ENCODE assay signal across 8 mouse cellular contexts in genomic region chr4:136071178-136071714, GRCm38 (mm10). TPM values are rescaled to one million over a fixed set of nuclear protein-coding genes. Genes with fewer than 3 reads are reported as not detected.
DNase-seq lines count a peak whose midpoint lies in the region; ATAC-seq and TF ChIP-seq lines count a peak whose summit lies in the region.

No protein-coding gene starts in this region.

- no peak overlapping the region for H3K27ac ChIP-seq in ES-Bruce4 (ENCODE audit: insufficient read depth, low read length)
- H3K27ac ChIP-seq in forebrain, embryonic 12.5 days = no peak overlapping the region
- H3K27ac ChIP-seq in heart, postnatal 0 days (ENCODE audit: low read depth) = peak overlapping the region; percentile 3; the same call in 1 of the 2 replicates
- no peak overlapping the region for H3K27ac ChIP-seq in liver, postnatal 0 days (ENCODE audit: low read depth)
- no peak overlapping the region for H3K27ac ChIP-seq in neural tube, embryonic 13.5 days (replicated peaks)
- no peak overlapping the region for H3K27ac ChIP-seq in testis, adult 2 months (ENCODE audit: control insufficient read depth, insufficient read depth, low read depth, low read length)

- DNase-seq in c-Kit-positive CD71-positive TER-119-positive erythroid progenitor cells, embryonic 14.5 days (ENCODE audit: low spot score) = peak; percentile 75
- peak; percentile 63 for DNase-seq in heart, postnatal 0 days (ENCODE audit: low spot score)
- DNase-seq in kidney, postnatal 36 days = peak; percentile 80 to 91
- DNase-seq in liver, postnatal 0 days = peak; percentile 84

- H3K4me2 ChIP-seq in forebrain, embryonic 12.5 days = no peak overlapping the region
- H3K4me2 ChIP-seq in heart, postnatal 0 days (ENCODE audit: low read depth, low read length) = peak overlapping the region; percentile 28; the same call in 1 of the 2 replicates
- H3K4me2 ChIP-seq in liver, postnatal 0 days (ENCODE audit: low read depth, low read length) = no peak overlapping the region
- H3K4me2 ChIP-seq in neural tube, embryonic 13.5 days = peak overlapping the region; percentile 29

- H3K4me3 ChIP-seq in ES-Bruce4 (ENCODE audit: low read depth, low read length) = peak overlapping the region; percentile 42
- H3K4me3 ChIP-seq in forebrain, embryonic 12.5 days (replicated peaks) = no peak overlapping the region
- no peak overlapping the region for H3K4me3 ChIP-seq in heart, postnatal 0 days (ENCODE audit: low read depth, low read length)
- no peak overlapping the region for H3K4me3 ChIP-seq in liver, postnatal 0 days (ENCODE audit: low read depth, low read length)
- H3K4me3 ChIP-seq in neural tube, embryonic 13.5 days = no peak overlapping the region
- H3K4me3 ChIP-seq in testis, adult 2 months (ENCODE audit: control insufficient read depth, low read depth, low read length) = peak overlapping the region; percentile 57

- no peaks in the 10 kb centered on the region for H3K4me1 ChIP-seq in ES-Bruce4 (ENCODE audit: control insufficient read depth, insufficient read depth, low read length)
- peaks cover 18% of the 10 kb centered on the region for H3K4me1 ChIP-seq in forebrain, embryonic 12.5 days
- H3K4me1 ChIP-seq in heart, postnatal 0 days (ENCODE audit: control insufficient read depth, insufficient read depth) = peaks cover 10% of the 10 kb centered on the region; the same call in 1 of the 2 replicates
- H3K4me1 ChIP-seq in liver, postnatal 0 days (ENCODE audit: insufficient read depth) = peaks cover 10% of the 10 kb centered on the region
- peaks cover 8% of the 10 kb centered on the region for H3K4me1 ChIP-seq in neural tube, embryonic 13.5 days (replicated peaks)
- H3K4me1 ChIP-seq in testis, adult 2 months (ENCODE audit: control insufficient read depth, insufficient read depth, low read length) = peaks cover 9% of the 10 kb centered on the region

- WGBS in forebrain, embryonic 12.5 days = 4% methylated on average over 15 of the region's 15 CpGs
- WGBS in heart, postnatal 0 days = 4% methylated on average over 15 of the region's 15 CpGs
- 5% methylated on average over 15 of the region's 15 CpGs for WGBS in liver, postnatal 0 days (ENCODE audit: insufficient replicate concordance)
- 3% methylated on average over 15 of the region's 15 CpGs for WGBS in neural tube, embryonic 13.5 days

- H3K36me3 ChIP-seq in ES-Bruce4 (ENCODE audit: control insufficient read depth, insufficient read depth, low read length, poor library complexity, severe bottlenecking) = no peaks in the 10 kb centered on the region
- no peaks in the 10 kb centered on the region for H3K36me3 ChIP-seq in forebrain, embryonic 12.5 days (replicated peaks)
- no peaks in the 10 kb centered on the region for H3K36me3 ChIP-seq in heart, postnatal 0 days (replicated peaks; ENCODE audit: control insufficient read depth, insufficient read depth, low read length)
- no peaks in the 10 kb centered on the region for H3K36me3 ChIP-seq in liver, postnatal 0 days (replicated peaks; ENCODE audit: insufficient read depth, low read length)
- H3K36me3 ChIP-seq in neural tube, embryonic 13.5 days = no peaks in the 10 kb centered on the region
- H3K36me3 ChIP-seq in testis, adult 2 months (ENCODE audit: control insufficient read depth, insufficient read depth, low read length) = no peaks in the 10 kb centered on the region

- H3K27me3 ChIP-seq in ES-Bruce4 (ENCODE audit: control insufficient read depth, insufficient read depth, low read length, poor library complexity, severe bottlenecking) = no peaks in the 10 kb centered on the region
- H3K27me3 ChIP-seq in forebrain, embryonic 12.5 days = peaks cover 11% of the 10 kb centered on the region
- H3K27me3 ChIP-seq in heart, postnatal 0 days (ENCODE audit: control insufficient read depth, insufficient read depth, low read length) = peaks cover 5% of the 10 kb centered on the region; the same call in 1 of the 2 replicates
- H3K27me3 ChIP-seq in liver, postnatal 0 days (ENCODE audit: insufficient read depth, low read length) = peaks cover 12% of the 10 kb centered on the region
- H3K27me3 ChIP-seq in neural tube, embryonic 13.5 days = no peaks in the 10 kb centered on the region; the same call in 1 of the 2 replicates
- no peaks in the 10 kb centered on the region for H3K27me3 ChIP-seq in testis, adult 2 months (ENCODE audit: control insufficient read depth, insufficient read depth, low read length)

- no peak for TF ChIP-seq POLR2A in ES-Bruce4 (IDR thresholded peaks at IDR 0.05; ENCODE audit: insufficient read depth, low read length)
- TF ChIP-seq POLR2A in testis, adult 2 months (IDR thresholded peaks at IDR 0.05; ENCODE audit: control insufficient read depth, low read depth, low read length) = no peak

- no peak overlapping the region for H3K9ac ChIP-seq in ES-Bruce4 (ENCODE audit: low read depth, poor library complexity, severe bottlenecking)
- H3K9ac ChIP-seq in forebrain, embryonic 12.5 days = no peak overlapping the region
- no peak overlapping the region for H3K9ac ChIP-seq in heart, postnatal 0 days (replicated peaks; ENCODE audit: low read depth, low read length)
- H3K9ac ChIP-seq in liver, postnatal 0 days (replicated peaks) = no peak overlapping the region
- no peak overlapping the region for H3K9ac ChIP-seq in neural tube, embryonic 13.5 days

- no peaks in the 10 kb centered on the region for H3K9me3 ChIP-seq in ES-Bruce4 (replicated peaks; ENCODE audit: control insufficient read depth, insufficient read depth, low read length, poor library complexity, severe bottlenecking)
- H3K9me3 ChIP-seq in forebrain, embryonic 12.5 days = no peaks in the 10 kb centered on the region
- no peaks in the 10 kb centered on the region for H3K9me3 ChIP-seq in heart, postnatal 0 days (replicated peaks; ENCODE audit: control insufficient read depth, low read length)
- H3K9me3 ChIP-seq in liver, postnatal 0 days (ENCODE audit: low read length) = no peaks in the 10 kb centered on the region
- no peaks in the 10 kb centered on the region for H3K9me3 ChIP-seq in neural tube, embryonic 13.5 days

- peak; percentile 93 for TF ChIP-seq CTCF in ES-Bruce4 (IDR thresholded peaks at IDR 0.05; ENCODE audit: low read depth, low read length)
- peak; percentile 92 for TF ChIP-seq CTCF in heart, postnatal 0 days (IDR thresholded peaks at IDR 0.05; ENCODE audit: low read depth)
- peak; percentile 98 for TF ChIP-seq CTCF in liver, postnatal 0 days (IDR thresholded peaks at IDR 0.05; ENCODE audit: low read depth)
- TF ChIP-seq CTCF in testis, adult 2 months (IDR thresholded peaks at IDR 0.05; ENCODE audit: control insufficient read depth, insufficient read depth, insufficient replicate concordance, low read depth, low read length) = peak; percentile 99

- TF ChIP-seq EP300 in ES-Bruce4 (IDR thresholded peaks at IDR 0.05; ENCODE audit: insufficient read depth, low read depth, low read length) = 0 out of 2 replicates have a peak, but pooled peaks have one; percentile 5
- no peak for TF ChIP-seq EP300 in heart, postnatal 0 days (IDR thresholded peaks at IDR 0.05; ENCODE audit: low read depth)
- no peak for TF ChIP-seq EP300 in liver, postnatal 0 days (IDR thresholded peaks at IDR 0.05; ENCODE audit: low read depth)

- ATAC-seq in forebrain, embryonic 12.5 days (ENCODE audit: low FRiP score) = peak; percentile 49; the same call in 1 of the 2 replicates
- ATAC-seq in heart, postnatal 0 days (ENCODE audit: insufficient read depth, low read depth) = peak; percentile 72
- ATAC-seq in liver, postnatal 0 days = peak; percentile 66
- ATAC-seq in neural tube, embryonic 13.5 days (ENCODE audit: low read depth) = peak; percentile 54

RNA-seq across cellular contexts. Expression of gene Rpl11, which starts 18.0 kb away (rescaled TPM):
- 1,525 and 1,581 TPM in 2 replicates for polyA plus RNA-seq in ES-Bruce4 (2011; ENCODE audit: insufficient read depth, insufficient read length, low read depth, missing spikeins)
- polyA plus RNA-seq in forebrain, embryonic 12.5 days (2016; fragmentation: Nextera tagmentation; extraction: Ambion mirVana) = 315 and 333 TPM in 2 replicates
- 881 and 949 TPM in 2 replicates for total RNA-seq in heart, postnatal 0 days (2014; rRNA removed; ENCODE audit: low replicate concordance)
- polyA plus RNA-seq in heart, postnatal 0 days (2015; fragmentation: Nextera tagmentation; extraction: Ambion mirVana) = 229 and 242 TPM in 2 replicates
- polyA plus RNA-seq in liver, postnatal 0 days (2015; fragmentation: Nextera tagmentation; extraction: Ambion mirVana) = 251 and 260 TPM in 2 replicates
- 265 and 313 TPM in 2 replicates for polyA plus RNA-seq in neural tube, embryonic 13.5 days (2015; fragmentation: Nextera tagmentation; extraction: Ambion mirVana)
- polyA plus RNA-seq in testis, adult 2 months (2012; rRNA removed) = 212 and 241 TPM in 2 replicates

RNA-seq across cellular contexts. Expression of gene Eloa, which starts 49.7 kb away (rescaled TPM):
- polyA plus RNA-seq in ES-Bruce4 (2011; ENCODE audit: insufficient read depth, insufficient read length, low read depth, missing spikeins) = 21.2 and 22.6 TPM in 2 replicates
- polyA plus RNA-seq in forebrain, embryonic 12.5 days (2016; fragmentation: Nextera tagmentation; extraction: Ambion mirVana) = 34.2 and 37.6 TPM in 2 replicates
- total RNA-seq in heart, postnatal 0 days (2014; rRNA removed; ENCODE audit: low replicate concordance) = 24.8 and 28.2 TPM in 2 replicates
- 20.5 and 21.0 TPM in 2 replicates for polyA plus RNA-seq in heart, postnatal 0 days (2015; fragmentation: Nextera tagmentation; extraction: Ambion mirVana)
- 15.9 and 16.7 TPM in 2 replicates for polyA plus RNA-seq in liver, postnatal 0 days (2015; fragmentation: Nextera tagmentation; extraction: Ambion mirVana)
- polyA plus RNA-seq in neural tube, embryonic 13.5 days (2015; fragmentation: Nextera tagmentation; extraction: Ambion mirVana) = 26.4 and 29.2 TPM in 2 replicates
- 12.0 and 14.1 TPM in 2 replicates for polyA plus RNA-seq in testis, adult 2 months (2012; rRNA removed)

Comparison
In these comparisons a context has a peak if more than half of its experiments do, and no peak if none do; other contexts are left out.
1. H3K4me3 ChIP-seq: peak in ES-Bruce4 (single experiment) and testis, adult 2 months (single experiment); none in forebrain, embryonic 12.5 days (single experiment), heart, postnatal 0 days (single experiment), liver, postnatal 0 days (single experiment) and neural tube, embryonic 13.5 days (single experiment).
2. H3K4me2 ChIP-seq: peak in heart, postnatal 0 days (single experiment) and neural tube, embryonic 13.5 days (single experiment); none in forebrain, embryonic 12.5 days (single experiment) and liver, postnatal 0 days (single experiment).
3. Peak in every context shown above with its lines, with median percentiles within 50 percentile points of each other: CTCF ChIP-seq, DNase-seq and ATAC-seq.